Mouse (Mus musculus) forebrain, embryonic 11.5 days (tissue): ENCODE measurements around the gene Ttc7. TPM values are rescaled to one million over a fixed set of nuclear protein-coding genes. Genes with fewer than 3 reads are reported as not detected.

Experiments
- ATAC-seq: fragments of 200-750 bp; cut with Nextera tagmentation; replicated peaks from 2 replicates; pipeline ENCODE4 v1.8.0; 2017; ENCODE audit warnings: moderate TSS enrichment; ENCODE audit not compliant: low FRiP score
- DNase-seq: peaks from one replicate; pipeline ENCODE4 v3.0.0-alpha.2; 2017; ENCODE audit warnings: low spot score
- H3K27ac ChIP-seq: fragments of 300-500 bp; sonication (generic); 2 replicates; pipeline ENCODE4 v1.5.1; 2014; ENCODE audit warnings: low read depth, low read length
- H3K27me3 ChIP-seq: fragments of 300-500 bp; sonication (generic); 2 replicates; pipeline ENCODE4 v1.6.1; 2014; ENCODE audit warnings: mild to moderate bottlenecking, low read length, mixed read lengths; ENCODE audit not compliant: control insufficient read depth, insufficient read depth
- H3K36me3 ChIP-seq: fragments of 300-500 bp; sonication (generic); 2 replicates; pipeline ENCODE4 v1.6.1; 2014; ENCODE audit warnings: mild to moderate bottlenecking, low read length, moderate library complexity, mixed read lengths; ENCODE audit not compliant: control insufficient read depth, insufficient read depth
- H3K4me1 ChIP-seq: fragments of 300-500 bp; sonication (generic); replicated peaks from 2 replicates; pipeline ENCODE4 v1.6.1; 2014; ENCODE audit warnings: low read length, mixed read lengths; ENCODE audit not compliant: control insufficient read depth, insufficient read depth
- H3K4me2 ChIP-seq: fragments of 300-500 bp; sonication (generic); 2 replicates; pipeline ENCODE4 v1.6.1; 2014; ENCODE audit warnings: low read depth, mild to moderate bottlenecking, low read length, moderate library complexity, mixed read lengths; ENCODE audit not compliant: severe bottlenecking
- H3K4me3 ChIP-seq: fragments of 300-500 bp; sonication (generic); 2 replicates; pipeline ENCODE4 v1.5.1; 2014; ENCODE audit warnings: low read depth, low read length
- H3K9ac ChIP-seq: fragments of 300-500 bp; sonication (generic); 2 replicates; pipeline ENCODE4 v1.6.1; 2014; ENCODE audit warnings: low read length
- H3K9me3 ChIP-seq: fragments of 300-500 bp; sonication (generic); 2 replicates; pipeline ENCODE4 v1.6.1; 2016; ENCODE audit warnings: low read length, mixed read lengths; ENCODE audit not compliant: control insufficient read depth
- WGBS: fragments of 180-500 bp; shearing (Covaris S2); extraction: QIAGEN DNeasy Blood & Tissue Kit; methylation state at CpG from one replicate; pipeline ENCODE4 v1.1.7; 2014; 5-methylcytosine and 5-hydroxymethylcytosine counted together
- polyA plus RNA-seq: library from polyadenylated mRNA; unstranded; fragments of >200 nt; fragmentation: Nextera tagmentation; extraction: Ambion mirVana; gene quantifications from 2 replicates; pipeline ENCODE4 v1.2.1, GENCODE M21; 2014

Gene Ttc7
- polyA plus RNA-seq, 1 experiment from 2014 or later: 4.2 TPM

GRCm38 (mm10) chr17:87332887-87333286 is 50.2 kb downstream of the Ttc7 start:
- Histone ChIP-seq H3K36me3 (no peaks in the 10 kb centered on the region), H3K27ac (no peak overlapping the region), H3K27me3 (no peaks in the 10 kb centered on the region), H3K4me1 (peaks cover 12% of the 10 kb centered on the region), H3K9ac (no peak overlapping the region), H3K4me2 (no peak overlapping the region), H3K9me3 (no peaks in the 10 kb centered on the region), H3K4me3 (no peak overlapping the region)
- ATAC-seq (no peak), DNase-seq (no peak)
- WGBS: 87% methylated on average over 6 of the region's 6 CpGs

- Histone ChIP-seq H3K4me2 (no peak overlapping the region), H3K27ac (no peak overlapping the region), H3K9ac (no peak overlapping the region), H3K36me3 (no peaks in the 10 kb centered on the region), H3K9me3 (no peaks in the 10 kb centered on the region), H3K4me3 (no peak overlapping the region), H3K4me1 (peaks cover 12% of the 10 kb centered on the region), H3K27me3 (no peaks in the 10 kb centered on the region)
- no peak for ATAC-seq
- DNase-seq: no peak
- 91% methylated on average over 12 of the region's 12 CpGs for WGBS
Measured at GRCm38 (mm10) chr17:87334162-87334561, 51.5 kb downstream of the Ttc7 start.

DNA sequence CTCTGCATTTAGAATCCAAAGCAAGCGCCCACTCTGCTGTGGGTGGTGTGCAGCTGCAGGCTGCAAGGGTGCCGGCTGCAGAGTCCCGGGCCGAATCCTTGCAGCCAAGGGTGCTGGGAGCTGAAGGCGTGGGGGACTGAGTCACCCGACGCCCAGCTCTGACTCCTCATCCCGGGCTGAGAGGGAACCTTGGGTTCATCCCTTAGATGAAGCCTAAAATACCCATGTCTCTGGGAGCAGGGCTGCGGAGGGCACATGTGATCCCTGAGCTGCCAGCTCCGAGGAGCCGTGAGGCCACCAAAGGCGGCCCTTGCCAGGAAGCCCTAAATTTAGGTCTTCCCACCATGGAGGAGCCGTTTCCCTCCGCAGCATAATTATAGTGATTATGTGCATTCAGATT is 52.5 kb downstream of the Ttc7 start:
- Histone ChIP-seq H3K9ac (no peak overlapping the region), H3K27ac (no peak overlapping the region), H3K27me3 (no peaks in the 10 kb centered on the region), H3K9me3 (no peaks in the 10 kb centered on the region), H3K4me3 (no peak overlapping the region), H3K4me1 (peaks cover 10% of the 10 kb centered on the region), H3K4me2 (no peak overlapping the region), H3K36me3 (no peaks in the 10 kb centered on the region)
- 95% methylated on average over 14 of the region's 14 CpGs for WGBS
- no peak for DNase-seq
- no peak for ATAC-seq

GRCm38 (mm10) chr17:87335727-87336126 is 53.0 kb downstream of the Ttc7 start:
- Histone ChIP-seq H3K27ac (no peak overlapping the region), H3K9ac (no peak overlapping the region), H3K4me2 (no peak overlapping the region), H3K9me3 (no peaks in the 10 kb centered on the region), H3K4me1 (peaks cover 5% of the 10 kb centered on the region; the same call in 1 of the 2 replicates), H3K4me3 (no peak overlapping the region), H3K27me3 (no peaks in the 10 kb centered on the region), H3K36me3 (no peaks in the 10 kb centered on the region)
- 77% methylated on average over 2 of the region's 2 CpGs for WGBS
- no peak for ATAC-seq
- no peak for DNase-seq

- H3K27ac ChIP-seq: no peak overlapping the region
- 84% methylated on average over 12 of the region's 12 CpGs for WGBS
- no peaks in the 10 kb centered on the region for H3K27me3 ChIP-seq
- H3K9ac ChIP-seq: no peak overlapping the region
- no peak overlapping the region for H3K4me2 ChIP-seq
- DNase-seq (no peak), ATAC-seq (no peak)
- H3K4me3 ChIP-seq: no peak overlapping the region
- H3K4me1 ChIP-seq: no peaks in the 10 kb centered on the region
- H3K9me3 ChIP-seq: no peaks in the 10 kb centered on the region
- H3K36me3 ChIP-seq: no peaks in the 10 kb centered on the region
Measured at GRCm38 (mm10) chr17:87336910-87337309, 54.2 kb downstream of the Ttc7 start.

- Histone ChIP-seq H3K36me3 (no peaks in the 10 kb centered on the region), H3K4me2 (no peak overlapping the region), H3K4me1 (no peaks in the 10 kb centered on the region), H3K27ac (no peak overlapping the region), H3K27me3 (no peaks in the 10 kb centered on the region), H3K4me3 (no peak overlapping the region), H3K9ac (no peak overlapping the region), H3K9me3 (no peaks in the 10 kb centered on the region)
- no peak for ATAC-seq
- 92% methylated on average over 7 of the region's 7 CpGs for WGBS
- DNase-seq: no peak
Measured at GRCm38 (mm10) chr17:87337683-87338082, 55.0 kb downstream of the Ttc7 start.

- Histone ChIP-seq H3K4me3 (no peak overlapping the region), H3K4me2 (no peak overlapping the region)
- WGBS: 94% methylated on average over 1 of the region's 1 CpGs
Measured at GRCm38 (mm10) chr17:87339122-87339521, 56.4 kb downstream of the Ttc7 start.

GRCm38 (mm10) chr17:87343060-87343703 is 60.5 kb downstream of the Ttc7 start:
- whole genome bisulfite sequencing: 66% methylated on average over 8 of the region's 8 CpGs
- no peaks in the 10 kb centered on the region for H3K27me3 ChIP-seq
- no peak overlapping the region for H3K27ac ChIP-seq
- no peaks in the 10 kb centered on the region for H3K9me3 ChIP-seq
- ATAC-seq (no peak), DNase-seq (no peak)
- H3K4me1 ChIP-seq: no peaks in the 10 kb centered on the region
- H3K4me2 ChIP-seq: no peak overlapping the region
- no peak overlapping the region for H3K4me3 ChIP-seq
- H3K36me3 ChIP-seq: no peaks in the 10 kb centered on the region
- no peak overlapping the region for H3K9ac ChIP-seq

More at GRCm38 (mm10) chr17:87339122-87339521, 56.4 kb downstream of the Ttc7 start:
- Histone ChIP-seq H3K36me3 (no peaks in the 10 kb centered on the region), H3K27me3 (no peaks in the 10 kb centered on the region), H3K9ac (no peak overlapping the region), H3K4me1 (no peaks in the 10 kb centered on the region), H3K9me3 (no peaks in the 10 kb centered on the region), H3K27ac (no peak overlapping the region)
- no peak for ATAC-seq
- DNase-seq: no peak
